Mouse (Mus musculus) ZHBTc4 (cell line): ENCODE results near the gene H13.

ENCODE experiments used
- DNase-seq: peaks from one replicate; pipeline ENCODE4 v3.0.0-alpha.2; 2011; ENCODE audit warnings: low read depth, low spot score

H13 gene

DNA sequence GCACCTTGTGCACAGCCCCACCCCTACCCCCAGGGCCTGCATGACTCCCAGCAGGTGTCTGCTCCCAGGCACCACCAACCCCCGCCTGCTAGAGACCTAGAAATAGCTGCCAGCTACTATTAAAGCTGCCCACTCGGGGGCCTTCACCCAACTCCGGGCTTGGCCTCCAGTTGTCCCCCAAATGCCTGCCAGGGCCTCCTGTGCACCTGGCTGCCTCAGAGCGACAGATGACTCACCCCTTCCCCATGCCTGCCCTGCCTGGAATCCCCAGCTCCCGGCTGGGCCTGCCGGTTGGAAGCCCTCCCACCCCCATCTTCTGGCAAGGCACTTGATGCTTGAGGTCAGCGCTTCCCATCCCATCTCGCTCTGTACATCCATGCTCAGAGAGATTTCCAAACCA is 31.5 kb downstream of the H13 start:
- DNase-seq = no peak

DNA sequence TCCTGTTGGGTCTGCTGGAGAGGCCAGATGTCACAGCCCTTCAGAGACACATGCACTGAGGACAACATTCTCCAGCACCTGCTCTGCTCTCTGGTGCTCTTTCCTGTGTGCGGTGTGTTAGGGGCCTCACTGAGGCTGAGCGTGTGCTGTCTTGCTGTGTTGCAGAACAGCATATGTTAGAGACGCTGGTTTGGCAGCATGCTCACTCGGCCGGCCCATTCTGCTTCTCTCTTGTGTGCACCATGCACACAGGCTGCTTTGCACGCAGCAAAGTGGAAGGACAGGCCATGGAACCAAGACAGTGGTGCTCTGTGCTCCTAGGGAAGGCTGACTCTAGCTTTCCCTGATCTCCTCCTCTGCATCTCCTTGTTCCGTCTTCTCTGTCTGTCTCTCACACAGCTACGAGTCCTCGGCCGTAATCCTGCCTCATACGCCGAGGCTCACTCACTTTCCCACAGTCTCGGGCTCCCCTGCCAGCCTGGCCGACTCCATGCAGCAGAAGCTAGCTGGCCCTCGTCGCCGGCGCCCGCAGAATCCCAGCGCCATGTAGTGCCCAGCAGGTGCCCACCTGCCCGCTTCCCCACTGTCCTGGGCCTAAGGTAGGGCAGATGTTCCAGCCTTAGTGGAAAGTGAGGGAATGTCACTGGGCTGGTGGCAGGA is 34.5 kb downstream of the H13 start:
- peak; percentile 23 for DNase-seq

DNA sequence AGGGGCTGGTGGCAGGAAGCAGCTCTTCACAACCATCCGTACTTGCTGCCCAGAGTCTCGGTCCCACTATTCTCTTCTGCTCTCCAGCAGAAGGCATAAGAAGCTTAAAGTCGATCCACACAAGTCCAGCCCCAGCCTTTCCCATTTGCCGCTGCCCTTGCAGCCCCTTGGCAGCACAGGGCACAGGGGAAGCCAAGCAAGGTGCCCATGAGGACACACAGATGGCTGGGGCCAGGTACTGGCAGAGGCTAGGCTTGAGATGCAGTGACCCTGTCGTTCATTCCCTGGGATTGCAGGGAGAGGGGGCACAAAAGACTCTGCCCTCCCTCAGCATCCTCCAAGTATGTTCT is 35.0 kb downstream of the H13 start:
- no peak for DNase-seq

DNA sequence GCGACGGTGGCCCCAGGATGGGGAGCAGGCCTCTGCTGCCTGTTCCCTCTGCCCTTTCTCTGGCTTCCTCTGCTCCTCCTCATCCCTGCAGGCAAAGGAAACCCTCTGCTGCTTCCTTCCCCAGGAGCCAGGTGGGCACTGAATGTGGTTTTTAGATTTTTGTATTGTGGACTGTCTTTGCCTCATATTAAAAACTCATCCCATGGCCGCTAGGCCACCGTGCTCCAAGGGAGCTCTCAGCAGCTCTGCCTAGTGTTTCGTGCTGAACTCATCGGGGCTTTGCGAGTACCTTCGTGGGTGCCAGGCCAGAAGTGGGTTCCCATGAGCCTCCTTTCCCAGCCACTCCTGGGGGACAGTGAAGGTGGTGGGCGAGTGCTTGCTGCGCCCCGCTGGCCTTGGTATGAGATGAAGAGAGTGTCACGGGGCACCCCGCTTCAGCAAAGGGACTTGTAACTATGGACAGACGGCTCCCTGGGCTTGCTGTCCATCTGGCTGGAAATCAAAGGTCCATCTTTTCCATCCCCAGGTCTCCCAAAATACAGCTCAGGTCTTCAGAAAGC is 35.6 kb downstream of the H13 start:
- no peak for DNase-seq

DNA sequence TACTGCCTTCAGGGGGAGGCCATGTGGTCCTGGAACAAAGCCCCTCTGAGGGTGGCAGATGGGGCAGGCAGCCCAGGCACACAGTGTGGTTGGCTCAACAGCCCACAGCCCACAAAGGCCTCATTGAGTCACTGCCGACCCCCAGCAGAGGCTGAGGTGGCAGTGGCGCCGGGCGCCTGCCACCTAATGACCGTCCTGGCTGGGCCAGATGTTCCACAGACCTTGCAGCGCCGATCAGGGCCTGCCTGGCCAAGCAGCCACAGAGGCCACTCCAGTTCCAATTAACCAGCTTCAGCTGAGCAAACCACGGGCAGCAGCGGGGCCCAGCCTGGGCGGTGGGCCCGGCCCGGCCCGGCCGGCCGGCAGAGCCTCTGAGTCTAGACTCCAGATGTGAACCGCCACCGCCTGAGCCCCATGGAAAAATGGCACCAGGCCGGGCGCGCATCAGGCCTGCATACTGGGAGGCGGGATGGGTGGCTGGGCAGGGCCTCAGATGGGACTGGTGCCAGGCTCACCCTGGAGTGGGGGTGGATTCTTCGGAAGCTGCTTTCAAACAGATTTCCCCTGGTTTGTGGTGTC is 36.8 kb downstream of the H13 start:
- peak; percentile 42 for DNase-seq

DNA sequence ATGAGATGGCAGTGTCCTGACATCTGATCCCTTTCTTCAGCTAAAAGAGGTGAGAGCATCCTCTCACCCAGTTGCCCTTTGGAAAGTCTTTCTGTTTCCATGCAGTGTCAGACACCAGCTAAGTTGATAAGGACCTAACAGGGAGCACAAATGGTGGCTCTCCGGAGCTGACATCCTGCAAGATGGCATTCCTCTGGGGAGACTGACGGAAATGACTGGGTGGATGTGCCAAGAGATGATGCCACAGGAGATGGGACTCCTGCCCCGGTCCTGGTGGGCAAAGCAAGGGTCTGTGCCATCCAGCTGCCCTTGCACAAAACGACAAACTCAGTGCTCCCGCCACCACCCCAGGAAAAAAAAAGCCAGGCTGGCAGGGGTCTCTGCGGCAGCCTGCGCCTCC is 37.9 kb downstream of the H13 start:
- DNase-seq = peak; percentile 28

DNA sequence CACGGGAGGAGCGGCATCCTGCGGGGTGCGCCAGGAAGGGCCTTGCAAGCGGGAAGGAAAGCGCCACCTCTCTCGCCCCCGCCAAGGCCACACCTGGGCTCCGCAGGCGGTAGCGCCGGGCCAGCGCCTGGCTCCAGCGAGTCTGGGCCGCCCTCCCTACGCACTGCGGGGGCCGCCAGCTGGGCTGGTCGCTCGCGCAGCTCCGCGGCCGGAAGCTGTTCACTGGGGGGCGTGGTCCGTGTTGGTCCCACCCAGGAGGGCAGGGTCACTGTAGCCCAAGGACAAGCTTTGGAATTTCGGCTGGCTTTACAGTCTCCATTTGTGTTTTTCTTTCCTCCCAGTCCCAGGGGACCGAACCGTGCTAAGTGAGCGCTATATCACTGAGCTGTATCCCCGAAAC is 38.4 kb downstream of the H13 start:
- DNase-seq = peak; percentile 97

DNA sequence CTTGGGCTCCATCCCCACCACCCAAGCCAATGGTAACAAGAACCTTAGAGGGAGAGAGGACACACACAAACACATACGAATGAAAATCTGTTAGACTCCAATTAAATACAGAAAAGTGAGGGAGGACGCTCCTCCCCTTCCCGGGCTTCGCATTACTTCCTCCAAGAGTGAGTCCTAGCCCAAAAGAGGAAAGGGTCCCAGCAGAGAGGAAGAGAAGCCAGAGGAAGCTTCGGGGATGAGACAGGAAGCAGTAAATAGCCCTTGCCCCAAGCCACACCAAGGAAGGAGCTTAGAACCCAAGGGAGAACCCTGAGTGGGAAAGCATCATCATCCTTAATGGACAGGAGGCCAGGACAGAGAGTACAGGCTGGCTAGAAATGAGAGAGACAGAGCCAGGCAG is 39.8 kb downstream of the H13 start:
- DNase-seq = no peak

DNA sequence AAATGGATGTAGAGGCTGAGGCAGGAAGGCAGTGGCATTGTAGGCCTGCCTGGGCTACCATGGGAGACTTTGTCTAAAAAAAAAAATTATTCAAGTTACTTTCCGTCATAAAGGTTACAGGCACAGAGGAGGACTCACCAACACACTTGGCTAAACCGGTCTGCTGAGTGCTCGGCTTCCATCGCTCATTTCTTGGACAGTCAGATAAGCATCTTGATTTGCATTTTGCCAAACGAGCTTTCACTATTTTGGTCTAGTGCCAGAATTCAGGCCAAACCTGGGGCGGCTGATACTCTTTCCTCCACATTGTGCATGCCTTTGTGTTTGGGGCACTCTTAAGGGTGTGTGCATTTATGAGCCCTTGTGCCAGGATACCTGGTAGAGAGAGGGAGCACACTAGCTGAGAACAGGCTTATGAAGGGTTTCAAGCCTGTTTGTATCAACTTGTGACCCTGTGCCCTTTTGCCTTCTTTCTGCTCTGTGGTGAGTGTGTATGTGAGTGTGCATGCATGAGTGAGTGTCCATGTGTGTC is 47.0 kb downstream of the H13 start:
- DNase-seq = no peak

DNA sequence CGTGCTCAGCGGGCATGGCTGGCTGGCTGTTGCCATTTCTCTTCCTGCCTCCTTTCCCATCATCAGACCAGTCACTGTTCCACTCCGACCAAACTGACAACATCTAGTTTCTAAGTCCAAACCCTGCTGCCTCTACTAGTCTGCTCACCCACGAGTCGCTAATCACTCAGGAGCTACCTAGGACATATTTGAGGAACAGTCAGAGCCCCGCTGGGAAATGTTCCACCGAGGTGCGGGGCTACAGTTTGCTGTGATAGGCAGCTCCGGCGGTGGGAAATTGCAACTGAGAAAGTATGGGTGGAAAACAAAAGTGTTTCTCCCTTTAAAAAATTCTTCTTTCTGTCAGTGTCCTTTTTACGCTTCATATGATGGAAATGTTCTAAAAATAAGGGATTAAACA is 48.4 kb downstream of the H13 start:
- DNase-seq = peak; percentile 11

DNA sequence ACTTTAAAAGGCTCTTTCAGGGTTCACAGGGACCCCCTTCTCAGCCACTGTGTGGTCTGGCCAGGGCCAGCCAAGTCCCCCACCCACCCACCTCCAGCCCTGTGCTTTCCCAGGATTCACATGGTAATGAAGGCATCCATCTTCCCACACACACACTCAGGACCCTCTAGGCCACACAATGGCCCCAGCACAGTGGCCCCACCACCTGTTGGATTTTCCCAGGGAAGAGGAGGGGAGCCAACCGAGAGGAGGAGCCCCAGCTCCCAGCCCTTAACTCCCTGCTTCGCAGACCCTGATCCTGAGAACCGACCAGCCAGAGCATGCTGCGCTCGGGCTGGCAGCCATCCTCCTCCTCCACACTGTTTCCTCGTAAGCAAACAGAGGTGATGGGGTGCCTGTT is 48.8 kb downstream of the H13 start:
- DNase-seq = peak; percentile 6

DNA sequence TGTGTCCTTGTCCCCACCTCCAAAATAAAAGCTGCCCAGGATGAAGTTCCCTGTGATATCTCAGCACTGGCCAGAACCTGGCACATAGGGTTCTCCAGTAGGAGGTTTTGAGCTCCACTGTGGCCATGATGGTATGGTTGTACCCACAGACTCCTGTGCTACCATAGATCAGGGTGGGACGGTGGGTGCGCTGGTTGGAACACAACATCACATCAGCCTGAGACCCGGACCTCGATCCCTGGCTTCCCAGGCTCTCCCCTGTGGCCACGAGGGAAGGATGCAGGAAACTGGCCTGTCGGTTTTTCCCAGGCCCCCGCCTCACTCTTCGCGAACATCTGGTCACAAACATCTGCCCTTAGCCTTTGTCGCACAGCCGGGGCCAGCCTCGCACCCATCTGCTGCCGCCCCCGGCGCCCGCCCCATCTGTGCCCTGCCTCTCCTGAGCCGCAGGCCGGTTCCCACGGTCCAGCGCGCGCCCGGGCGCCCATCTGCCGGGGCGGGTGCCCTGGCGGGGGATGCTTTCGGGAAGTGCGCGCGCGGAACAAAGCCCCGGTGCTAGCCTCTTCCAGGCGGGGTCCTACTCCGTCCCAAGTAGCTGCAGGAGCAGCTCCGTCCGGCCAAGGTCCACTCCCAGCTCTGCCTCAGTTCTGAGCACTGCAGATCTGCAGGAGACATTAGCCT is 54.5 kb downstream of the H13 start:
- peak; percentile 55 for DNase-seq

DNA sequence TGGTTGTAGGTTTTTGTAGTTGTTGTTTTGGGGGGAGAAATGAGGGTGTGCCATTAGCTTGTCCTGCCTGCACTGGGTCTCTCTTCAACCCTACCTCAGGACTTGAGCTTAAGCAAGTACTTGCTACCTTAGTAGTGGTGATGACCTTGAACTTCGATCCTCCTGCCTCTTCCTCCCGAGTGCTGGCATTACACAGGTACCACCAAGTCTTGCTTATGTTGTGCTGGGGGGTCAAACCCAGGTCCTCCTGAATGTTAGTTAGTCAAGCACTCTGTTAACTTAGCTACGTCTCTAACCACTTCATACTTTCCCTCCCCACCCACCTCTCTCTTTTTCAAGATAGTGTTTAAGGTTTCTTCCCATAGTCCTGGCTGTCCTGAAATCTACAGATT is 55.1 kb downstream of the H13 start:
- DNase-seq = no peak

DNA sequence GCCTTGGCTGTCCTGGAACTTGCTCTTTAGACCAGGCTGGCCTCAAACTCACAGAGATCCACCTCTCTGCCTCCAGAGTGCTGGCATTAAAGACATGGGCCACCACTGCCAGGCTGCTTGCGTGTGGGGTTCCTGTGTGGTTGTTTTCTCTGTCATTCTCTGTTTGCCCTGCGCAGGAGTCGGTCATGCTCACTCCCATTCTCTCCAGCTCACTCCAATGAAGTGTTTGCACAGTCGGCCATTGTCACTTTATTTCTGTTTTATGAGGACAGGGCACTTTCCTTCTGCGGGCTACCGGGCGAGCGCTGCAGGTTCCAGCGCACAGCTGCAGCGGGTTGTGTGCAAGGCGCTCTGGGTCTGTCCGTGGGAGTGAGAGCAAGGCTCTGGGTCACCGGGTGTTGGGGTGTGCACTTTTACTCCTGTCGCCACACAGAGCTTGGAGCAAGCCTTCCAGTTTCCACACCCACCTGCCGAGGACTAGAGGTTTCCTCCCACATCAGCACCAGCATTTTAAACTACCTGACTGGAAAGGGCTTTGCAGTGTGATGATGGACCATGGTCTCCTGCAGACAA is 56.0 kb downstream of the H13 start:
- DNase-seq = peak; percentile 10

DNA sequence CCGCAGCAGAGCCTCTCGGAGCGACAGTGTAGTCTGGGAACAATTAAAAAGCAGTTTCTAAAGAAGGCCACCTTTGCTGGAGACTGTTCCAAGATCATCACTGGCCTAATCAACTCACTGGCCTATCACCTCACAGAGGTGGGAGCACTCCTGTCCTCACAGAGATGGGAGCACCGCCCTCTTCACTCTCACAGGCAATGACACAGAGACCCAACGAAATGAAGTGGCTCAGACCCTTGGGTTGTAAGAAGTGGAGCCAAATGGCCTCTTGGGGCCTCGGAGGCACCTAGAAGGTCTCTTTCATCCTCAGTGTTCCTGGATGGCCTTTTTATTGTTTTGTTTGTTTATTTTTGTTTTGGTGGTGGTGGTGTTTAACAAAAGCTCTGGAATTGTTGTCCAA is 57.0 kb downstream of the H13 start:
- DNase-seq = peak; percentile 40

DNA sequence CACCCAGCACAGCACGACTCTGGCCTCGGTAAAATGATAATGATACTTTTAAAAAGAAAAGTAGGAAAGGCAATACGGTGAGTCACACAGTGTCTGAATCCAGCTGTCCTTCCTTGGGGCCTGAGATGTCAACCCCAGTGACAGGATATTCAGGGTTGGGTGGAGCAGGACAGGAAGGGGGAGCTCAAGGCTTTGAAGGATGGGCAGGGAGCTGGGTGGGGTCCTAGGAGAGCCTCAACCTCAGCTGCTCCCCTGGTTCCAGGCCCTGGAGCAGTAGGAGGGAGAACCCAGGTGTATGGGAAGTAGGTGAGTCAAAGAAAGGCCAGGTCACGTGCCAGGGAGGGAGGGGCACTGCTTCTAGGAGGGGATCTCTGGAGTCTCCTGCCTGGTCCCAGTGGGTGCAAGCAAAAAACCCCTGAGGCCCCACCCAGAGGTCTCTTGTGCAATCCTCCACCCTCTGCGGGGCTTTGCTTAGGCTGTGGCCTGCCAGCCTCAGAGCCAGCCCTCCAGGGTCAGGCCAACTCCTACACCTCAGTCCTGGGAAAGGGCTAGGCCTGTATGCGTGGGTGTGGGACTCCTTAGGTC is 57.6 kb downstream of the H13 start:
- peak; percentile 78 for DNase-seq

DNA sequence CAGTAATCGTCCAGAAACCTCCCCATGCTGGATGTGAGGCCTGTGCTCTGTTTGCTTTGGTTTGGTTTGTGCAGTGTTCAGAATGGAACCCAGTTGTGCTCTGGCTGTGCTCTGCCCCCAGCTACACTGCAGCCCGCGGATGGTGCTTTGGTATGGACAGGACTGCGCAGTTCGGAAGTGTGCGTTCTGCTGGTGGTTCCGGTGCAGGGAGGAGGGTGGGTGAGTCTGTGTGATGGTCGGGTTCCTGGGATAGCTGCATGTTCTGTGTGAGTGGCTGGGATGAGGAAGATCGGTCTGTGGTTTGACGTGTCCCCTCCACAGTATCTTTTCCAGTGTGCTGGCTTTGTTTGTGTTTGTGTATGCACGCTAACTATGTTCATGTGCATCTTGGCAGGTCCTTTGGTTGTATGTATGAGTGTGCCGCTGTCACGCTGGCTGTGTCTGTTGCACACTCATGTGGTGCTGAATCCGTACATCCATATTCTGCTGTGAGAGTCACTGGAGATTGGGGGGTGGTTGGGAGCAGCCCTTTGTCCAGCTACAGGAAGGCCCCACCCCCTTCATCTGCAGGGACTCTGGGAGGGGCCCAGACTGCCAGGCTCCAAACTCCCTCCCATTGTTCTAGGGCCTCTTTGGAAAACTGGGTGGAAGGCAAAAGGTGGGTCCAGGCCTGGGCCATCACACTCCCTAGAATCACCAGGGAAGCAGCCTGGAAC is 58.7 kb downstream of the H13 start:
- peak; percentile 65 for DNase-seq

DNA sequence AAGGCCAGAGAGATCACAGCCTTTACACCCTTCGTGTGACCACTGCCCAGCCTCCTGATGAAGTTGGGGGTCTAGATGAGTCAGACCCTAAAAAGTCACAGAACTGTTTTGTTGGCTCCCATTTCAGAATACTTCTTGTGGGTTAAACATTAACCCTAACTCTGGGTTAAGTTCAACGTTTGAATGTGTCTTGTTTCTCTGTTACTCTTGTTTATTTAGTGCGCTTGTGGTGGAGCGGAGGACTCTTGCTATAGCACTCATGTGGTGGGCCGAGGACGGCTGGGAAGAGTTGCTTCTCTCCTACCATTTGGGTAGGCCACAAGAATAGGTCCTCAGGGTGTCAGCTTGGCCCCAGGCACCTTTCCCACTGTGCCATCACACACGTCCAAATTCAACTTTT is 59.3 kb downstream of the H13 start:
- DNase-seq = no peak

DNA sequence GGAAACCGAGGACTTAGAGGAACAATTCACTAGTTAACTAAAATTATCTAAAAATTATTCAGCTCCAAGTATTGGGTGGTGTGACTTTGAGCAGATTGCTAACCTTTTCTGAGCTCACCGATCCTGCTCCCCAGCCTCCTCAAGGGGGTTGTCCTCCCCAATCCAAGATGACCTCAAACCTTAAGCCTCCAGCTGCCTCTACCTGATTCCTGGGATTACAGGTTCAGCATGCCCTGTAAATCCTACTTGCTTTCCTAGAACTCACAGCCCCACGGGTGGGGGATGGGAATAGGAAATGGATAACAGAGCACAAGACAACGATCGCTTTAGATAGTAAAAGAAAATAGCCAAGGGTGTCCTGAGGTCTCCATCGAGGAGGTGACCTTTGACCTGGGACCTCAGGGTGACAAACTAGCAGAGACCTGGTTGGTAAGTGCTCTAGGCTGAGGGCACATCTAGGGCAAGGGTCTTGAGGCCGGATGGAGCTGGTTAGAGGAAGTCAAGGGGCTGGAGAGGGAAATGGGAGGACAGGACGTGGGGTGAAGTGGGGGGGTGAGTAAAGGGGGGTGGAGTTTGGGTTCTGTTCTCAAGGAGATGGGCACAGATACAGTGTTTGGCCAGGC is 59.9 kb downstream of the H13 start:
- peak; percentile 51 for DNase-seq

DNA sequence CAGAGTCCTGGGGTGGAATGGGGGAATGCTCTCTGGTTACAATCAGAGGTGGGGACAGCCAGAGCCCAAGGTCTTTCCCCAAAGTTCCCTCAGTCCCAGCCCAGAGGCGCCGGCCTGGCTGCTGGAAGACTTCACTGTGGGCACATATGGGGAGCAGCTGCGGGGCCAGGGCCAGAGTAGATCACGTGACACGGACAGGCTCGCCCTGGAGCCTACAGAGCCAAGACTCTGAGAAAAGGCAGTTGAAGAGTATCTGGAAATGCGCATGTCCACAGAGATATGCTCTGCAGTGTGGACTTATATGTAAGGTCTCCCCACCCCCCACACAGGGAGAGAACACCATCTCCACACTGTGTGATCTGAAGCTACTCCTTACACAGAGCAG is 60.4 kb downstream of the H13 start:
- peak; percentile 23 for DNase-seq

DNA sequence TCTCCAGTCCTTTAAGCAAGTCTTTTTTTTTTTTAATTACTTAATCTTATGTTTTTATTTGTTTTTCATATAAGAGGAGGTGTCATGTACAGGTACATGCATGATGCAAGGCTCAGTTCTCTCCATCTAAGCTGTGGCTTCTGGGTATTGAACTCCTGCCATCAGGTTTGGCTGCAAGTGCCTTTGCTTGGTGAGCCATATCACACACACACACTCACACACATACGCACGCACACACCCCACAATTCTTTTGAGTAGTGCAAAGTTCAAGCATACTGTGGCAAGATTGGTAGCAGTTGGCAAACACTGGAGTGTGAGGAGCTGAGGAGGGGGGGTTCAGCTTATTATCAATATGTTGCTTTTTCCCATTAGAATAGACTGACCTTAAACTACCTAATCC is 63.9 kb downstream of the H13 start:
- no peak for DNase-seq
